22 mouse cellular contexts compared by ENCODE assay signal in the genomic region with DNA sequence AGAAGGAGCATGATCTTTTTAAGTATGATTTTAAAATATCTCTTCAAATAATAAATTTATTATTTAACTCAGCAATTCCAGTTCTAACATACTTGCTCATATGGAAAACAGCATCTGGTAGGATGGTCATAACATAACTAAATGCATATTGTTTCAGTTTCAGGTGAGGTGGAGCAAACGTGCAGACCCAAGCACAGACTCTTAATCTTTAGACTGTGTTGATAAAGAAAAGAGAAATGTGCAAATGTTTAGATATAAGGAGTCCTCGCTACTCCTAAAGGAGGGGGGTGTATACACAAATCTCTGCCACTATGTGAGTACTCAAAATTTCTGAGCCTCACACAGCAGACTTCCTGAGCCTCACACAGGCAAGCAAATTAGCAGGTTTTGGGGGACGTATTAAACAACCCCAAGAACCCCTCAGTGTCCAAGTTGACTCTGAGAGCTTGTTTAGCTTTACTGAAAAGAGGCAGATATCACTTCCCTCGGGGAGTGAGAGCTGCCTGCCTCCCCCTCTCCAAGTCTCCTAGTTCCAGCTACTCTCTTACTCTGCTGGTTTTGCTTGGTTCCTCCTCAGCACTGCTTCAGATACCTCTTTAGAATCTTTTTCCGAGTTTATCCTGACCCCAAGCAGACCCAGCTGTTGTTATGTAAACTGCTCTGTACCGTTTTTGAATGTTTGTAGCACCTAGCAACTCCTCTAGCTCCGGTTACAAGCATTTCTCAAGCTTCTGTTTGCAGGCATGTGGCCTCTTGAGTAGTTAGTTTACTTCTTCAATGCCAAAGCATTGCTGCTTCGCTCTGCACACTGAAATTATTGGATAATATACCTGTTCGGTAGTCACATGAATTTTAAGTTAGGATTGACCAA. TPM values are rescaled to one million over a fixed set of nuclear protein-coding genes. Genes with fewer than 3 reads are reported as not detected.
DNase-seq lines count a peak whose midpoint lies in the region; ATAC-seq and TF ChIP-seq lines count a peak whose summit lies in the region.
"Had no signal": no experiment of that assay in that cellular context is flagged by ENCODE, and none has a peak within 500 bp of the region (broad histone marks: within the 10 kb centered on the region; RNA-seq: fewer than 3 reads in every experiment).

No protein-coding gene starts in this region.

- intact Hi-C loops in heart, postnatal 25 days (cut with DNase I), result no loop called here

- H3K9me3 ChIP-seq in heart, embryonic 10.5 days, result no peaks in the 10 kb centered on the region
- H3K9me3 ChIP-seq: limb, embryonic 12.5 days; liver, embryonic 15.5 days; midbrain, embryonic 12.5 days had no signal

- no peak for DNase-seq in heart, embryonic 10.5 days (ENCODE audit: low spot score)
- no peak for DNase-seq in heart, postnatal 25 days (ENCODE audit: low spot score)
- DNase-seq in lung, adult 2 months, result no peak
- DNase-seq in lung, postnatal 4 days, result no peak
- DNase-seq in lung, postnatal 36 days, result peak; percentile 41
- no peak for DNase-seq in urinary bladder, adult 18-20 months (ENCODE audit: low spot score in 2 of 2)
- no peak for DNase-seq in right cerebral cortex, adult 18-20 months
- DNase-seq: adrenal gland, postnatal 14 days; cerebellum, adult 9-11 months; embryo, embryonic 11 days; gastrocnemius, postnatal 25 days; heart, postnatal 36 days; kidney, adult 9 months; kidney, postnatal 36 days; layer of hippocampus, adult 9-11 months; thymus, adult 18-20 months had no signal

- ATAC-seq in activated CD4-positive, CD25-positive, alpha-beta regulatory T cell, adult 4 months, result peak; percentile 40
- ATAC-seq: forebrain, embryonic 16.5 days; hindbrain, embryonic 16.5 days had no signal

- TF ChIP-seq CTCF in lung, adult 2 months (IDR thresholded peaks at IDR 0.05; ENCODE audit: insufficient read depth, low read length), result no peak

- H3K36me3 ChIP-seq in heart, embryonic 10.5 days, result no peaks in the 10 kb centered on the region
- H3K36me3 ChIP-seq: limb, embryonic 12.5 days; liver, embryonic 15.5 days; midbrain, embryonic 12.5 days had no signal

- H3K4me1 ChIP-seq in heart, embryonic 10.5 days, result peaks cover 6% of the 10 kb centered on the region
- peaks cover 6% of the 10 kb centered on the region for H3K4me1 ChIP-seq in lung, adult 2 months (ENCODE audit: control insufficient read depth, insufficient read depth, low read length)
- H3K4me1 ChIP-seq: liver, embryonic 15.5 days; midbrain, embryonic 12.5 days had no signal

- H3K27me3 ChIP-seq in heart, embryonic 10.5 days (ENCODE audit: insufficient read depth, poor library complexity, severe bottlenecking), result no peaks in the 10 kb centered on the region
- H3K27me3 ChIP-seq: limb, embryonic 12.5 days; liver, embryonic 15.5 days; midbrain, embryonic 12.5 days had no signal

- no peak overlapping the region for H3K4me3 ChIP-seq in heart, embryonic 10.5 days
- peak overlapping the region; percentile 29 for H3K4me3 ChIP-seq in lung, adult 2 months (replicated peaks; ENCODE audit: extremely low read depth, low read depth, low read length)
- H3K4me3 ChIP-seq: limb, embryonic 12.5 days; liver, embryonic 15.5 days; midbrain, embryonic 12.5 days had no signal

- TF ChIP-seq POLR2A in lung, adult 2 months (IDR thresholded peaks at IDR 0.05; ENCODE audit: borderline replicate concordance, extremely low read depth, low read depth, low read length), result no peak

- H3K27ac ChIP-seq in heart, embryonic 10.5 days, result 0 out of 2 replicates have a peak overlapping the region, but pooled peaks have one; percentile 42
- H3K27ac ChIP-seq: limb, embryonic 12.5 days; liver, embryonic 15.5 days; midbrain, embryonic 12.5 days had no signal

- 45% methylated on average over 9 of the region's 9 CpGs for WGBS in heart, embryonic 10.5 days
- 37% methylated on average over 9 of the region's 9 CpGs for WGBS in lung, adult 2 months

RNA-seq across cellular contexts. Expression of a gene that starts 10.0 kb away (rescaled TPM):
- polyA plus RNA-seq in heart, embryonic 10.5 days (2016; fragmentation: Nextera tagmentation; extraction: Ambion mirVana), result 17.8 and 18.6 TPM in 2 replicates
- total RNA-seq in heart, postnatal 25 days (2021), result 1 to 10 TPM; 2.8 to 4.0 TPM
- polyA plus RNA-seq in lung, adult 2 months (2012; rRNA removed), result 81.9 and 82.2 TPM in 2 replicates
- 1 to 10 TPM; 5.5 to 7.0 TPM for polyA plus RNA-seq in activated CD4-positive, CD25-positive, alpha-beta regulatory T cell, adult 4 months (2017; shearing (Covaris generic))
